Mouse (Mus musculus) liver, embryonic 12.5 days (tissue): Measurements from ENCODE around the gene 9130213A22Rik. TPM values are rescaled to one million over a fixed set of nuclear protein-coding genes. Genes with fewer than 3 reads are reported as not detected.
A peak's percentile ranks its signal among the peaks of the same experiment; 100 is the strongest.

Source experiments
- ATAC-seq: fragments of 200-750 bp; cut with Nextera tagmentation; 2 replicates; pipeline ENCODE4 v1.8.0; 2017; ENCODE audit warnings: moderate number of reproducible peaks, mild to moderate bottlenecking, moderate library complexity
- H3K27ac ChIP-seq: fragments of 300-500 bp; sonication (generic); 2 replicates; pipeline ENCODE4 v1.5.1; 2016; ENCODE audit warnings: mild to moderate bottlenecking
- H3K27me3 ChIP-seq: fragments of 300-500 bp; sonication (generic); replicated peaks from 2 replicates; pipeline ENCODE4 v1.6.1; 2016; ENCODE audit warnings: mild to moderate bottlenecking, moderate library complexity
- H3K36me3 ChIP-seq: fragments of 300-500 bp; sonication (generic); 2 replicates; pipeline ENCODE4 v1.6.1; 2016; ENCODE audit warnings: mild to moderate bottlenecking, moderate library complexity
- H3K4me1 ChIP-seq: fragments of 300-500 bp; sonication (generic); 2 replicates; pipeline ENCODE4 v1.6.1; 2016
- H3K4me2 ChIP-seq: fragments of 300-500 bp; sonication (generic); 2 replicates; pipeline ENCODE4 v1.6.1; 2016; ENCODE audit warnings: mild to moderate bottlenecking, moderate library complexity
- H3K4me3 ChIP-seq: fragments of 300-500 bp; sonication (generic); 2 replicates; pipeline ENCODE4 v1.5.1; 2016; ENCODE audit warnings: mild to moderate bottlenecking, moderate library complexity
- H3K9ac ChIP-seq: fragments of 300-500 bp; sonication (generic); 2 replicates; pipeline ENCODE4 v1.6.1; 2016; ENCODE audit warnings: mild to moderate bottlenecking, moderate library complexity
- H3K9me3 ChIP-seq: fragments of 300-500 bp; sonication (generic); replicated peaks from 2 replicates; pipeline ENCODE4 v1.6.1; 2016; ENCODE audit warnings: mild to moderate bottlenecking, moderate library complexity
- WGBS: fragments of 180-500 bp; shearing (Covaris S2); methylation state at CpG from one replicate; pipeline ENCODE4 v1.1.7; 2016; ENCODE audit not compliant: insufficient replicate concordance; 5-methylcytosine and 5-hydroxymethylcytosine counted together
- polyA plus RNA-seq: library from polyadenylated mRNA; unstranded; fragments of >200 nt; fragmentation: Nextera tagmentation; extraction: Ambion mirVana; gene quantifications from 2 replicates; pipeline ENCODE4 v1.2.1, GENCODE M21; 2016

The 9130213A22Rik gene
- polyA plus RNA-seq, 1 experiment from 2014 or later = 0.14 TPM

- no peak for ATAC-seq
- no peak overlapping the region for H3K27ac ChIP-seq
- no peak overlapping the region for H3K9ac ChIP-seq
- peaks cover 83% of the 10 kb centered on the region for H3K36me3 ChIP-seq
- H3K4me2 ChIP-seq = no peak overlapping the region
- H3K27me3 ChIP-seq = no peaks in the 10 kb centered on the region
- WGBS = 78% methylated on average over 15 of the region's 15 CpGs
- no peaks in the 10 kb centered on the region for H3K9me3 ChIP-seq
- H3K4me1 ChIP-seq = peaks cover 24% of the 10 kb centered on the region
- no peak overlapping the region for H3K4me3 ChIP-seq
Observed at GRCm38 (mm10) chr11:69103531-69104435, 18.6 kb downstream of the 9130213A22Rik start.

GRCm38 (mm10) chr11:69103121-69103520 lies 19.3 kb downstream of the 9130213A22Rik start:
- Histone ChIP-seq H3K9ac (no peak overlapping the region), H3K9me3 (no peaks in the 10 kb centered on the region), H3K27me3 (no peaks in the 10 kb centered on the region), H3K4me2 (no peak overlapping the region), H3K36me3 (peaks cover 77% of the 10 kb centered on the region), H3K27ac (no peak overlapping the region), H3K4me3 (no peak overlapping the region), H3K4me1 (peaks cover 31% of the 10 kb centered on the region)
- WGBS = 87% methylated on average over 14 of the region's 14 CpGs
- no peak for ATAC-seq

- Histone ChIP-seq H3K36me3 (peaks cover 69% of the 10 kb centered on the region), H3K9me3 (no peaks in the 10 kb centered on the region), H3K4me3 (no peak overlapping the region), H3K4me2 (no peak overlapping the region), H3K27ac (no peak overlapping the region), H3K27me3 (no peaks in the 10 kb centered on the region), H3K4me1 (peaks cover 38% of the 10 kb centered on the region), H3K9ac (no peak overlapping the region)
- WGBS = 94% methylated on average over 7 of the region's 7 CpGs
- ATAC-seq = no peak
Observed at GRCm38 (mm10) chr11:69102403-69102725, 20.0 kb downstream of the 9130213A22Rik start.

- WGBS = 75% methylated on average over 21 of the region's 21 CpGs
- no peak overlapping the region for H3K9ac ChIP-seq
- H3K4me1 ChIP-seq = peaks cover 44% of the 10 kb centered on the region
- H3K27me3 ChIP-seq = no peaks in the 10 kb centered on the region
- H3K4me3 ChIP-seq = no peak overlapping the region
- H3K27ac ChIP-seq = no peak overlapping the region
- H3K4me2 ChIP-seq = no peak overlapping the region
- no peaks in the 10 kb centered on the region for H3K9me3 ChIP-seq
- peaks cover 64% of the 10 kb centered on the region for H3K36me3 ChIP-seq
- no peak for ATAC-seq
Observed at GRCm38 (mm10) chr11:69101604-69102402, 20.6 kb downstream of the 9130213A22Rik start.

GRCm38 (mm10) chr11:69100639-69101360 lies 21.6 kb downstream of the 9130213A22Rik start:
- H3K4me3 ChIP-seq = peak overlapping the region; percentile 64
- H3K36me3 ChIP-seq = peaks cover 54% of the 10 kb centered on the region
- WGBS = 77% methylated on average over 20 of the region's 20 CpGs
- H3K4me2 ChIP-seq = peak overlapping the region; percentile 89
- ATAC-seq = no peak
- peak overlapping the region; percentile 77 for H3K9ac ChIP-seq
- H3K9me3 ChIP-seq = no peaks in the 10 kb centered on the region
- peaks cover 54% of the 10 kb centered on the region for H3K4me1 ChIP-seq
- no peaks in the 10 kb centered on the region for H3K27me3 ChIP-seq
- H3K27ac ChIP-seq = peak overlapping the region; percentile 91; the same call in 1 of the 2 replicates

- peak; percentile 41 for ATAC-seq
- WGBS = 2% methylated on average over 23 of the region's 23 CpGs
- H3K4me1 ChIP-seq = peaks cover 61% of the 10 kb centered on the region
Observed at GRCm38 (mm10) chr11:69099915-69100345, 22.5 kb downstream of the 9130213A22Rik start.

GRCm38 (mm10) chr11:69099177-69099914 lies 23.0 kb downstream of the 9130213A22Rik start:
- Histone ChIP-seq H3K9me3 (no peaks in the 10 kb centered on the region), H3K27me3 (no peaks in the 10 kb centered on the region), H3K4me3 (peak overlapping the region; percentile 64), H3K27ac (peak overlapping the region; percentile 91), H3K4me1 (peaks cover 65% of the 10 kb centered on the region), H3K9ac (peak overlapping the region; percentile 77), H3K36me3 (peaks cover 39% of the 10 kb centered on the region), H3K4me2 (peak overlapping the region; percentile 89)
- under 1% methylated on average over 22 of the region's 22 CpGs for WGBS
- no peak for ATAC-seq

More at GRCm38 (mm10) chr11:69099915-69100345, 22.5 kb downstream of the 9130213A22Rik start:
- Histone ChIP-seq H3K9me3 (no peaks in the 10 kb centered on the region), H3K4me2 (peak overlapping the region; percentile 89), H3K36me3 (peaks cover 45% of the 10 kb centered on the region), H3K27ac (peak overlapping the region; percentile 91), H3K4me3 (peak overlapping the region; percentile 64), H3K27me3 (no peaks in the 10 kb centered on the region), H3K9ac (peak overlapping the region; percentile 77)

GRCm38 (mm10) chr11:69098762-69099091 lies 23.7 kb downstream of the 9130213A22Rik start:
- peaks cover 71% of the 10 kb centered on the region for H3K4me1 ChIP-seq
- no peaks in the 10 kb centered on the region for H3K9me3 ChIP-seq
- under 1% methylated on average over 19 of the region's 19 CpGs for WGBS

GRCm38 (mm10) chr11:69098039-69098761 lies 24.2 kb downstream of the 9130213A22Rik start:
- H3K27ac ChIP-seq = peak overlapping the region; percentile 91
- H3K36me3 ChIP-seq = peaks cover 28% of the 10 kb centered on the region
- ATAC-seq = no peak
- H3K4me2 ChIP-seq = peak overlapping the region; percentile 89
- no peaks in the 10 kb centered on the region for H3K27me3 ChIP-seq
- no peaks in the 10 kb centered on the region for H3K9me3 ChIP-seq
- peak overlapping the region; percentile 64 for H3K4me3 ChIP-seq
- WGBS = 27% methylated on average over 8 of the region's 8 CpGs
- peak overlapping the region; percentile 61 for H3K9ac ChIP-seq
- peaks cover 73% of the 10 kb centered on the region for H3K4me1 ChIP-seq

More at GRCm38 (mm10) chr11:69098762-69099091, 23.7 kb downstream of the 9130213A22Rik start:
- peak overlapping the region; percentile 91 for H3K27ac ChIP-seq
- H3K4me2 ChIP-seq = peak overlapping the region; percentile 89
- peak overlapping the region; percentile 64 for H3K4me3 ChIP-seq
- peak; percentile 57 for ATAC-seq
- H3K36me3 ChIP-seq = peaks cover 33% of the 10 kb centered on the region
- H3K9ac ChIP-seq = peak overlapping the region; percentile 77
- no peaks in the 10 kb centered on the region for H3K27me3 ChIP-seq

GRCm38 (mm10) chr11:69096987-69097900 lies 25.1 kb downstream of the 9130213A22Rik start:
- H3K4me1 ChIP-seq = peaks cover 78% of the 10 kb centered on the region
- peak overlapping the region; percentile 91 for H3K27ac ChIP-seq
- 2% methylated on average over 29 of the region's 29 CpGs for WGBS
- H3K4me3 ChIP-seq = peak overlapping the region; percentile 64
- H3K9ac ChIP-seq = peak overlapping the region; percentile 61
- peak; percentile 27 for ATAC-seq
- no peaks in the 10 kb centered on the region for H3K9me3 ChIP-seq
- peaks cover 23% of the 10 kb centered on the region for H3K36me3 ChIP-seq
- H3K4me2 ChIP-seq = peak overlapping the region; percentile 89
- H3K27me3 ChIP-seq = no peaks in the 10 kb centered on the region
